In the genomic region with DNA sequence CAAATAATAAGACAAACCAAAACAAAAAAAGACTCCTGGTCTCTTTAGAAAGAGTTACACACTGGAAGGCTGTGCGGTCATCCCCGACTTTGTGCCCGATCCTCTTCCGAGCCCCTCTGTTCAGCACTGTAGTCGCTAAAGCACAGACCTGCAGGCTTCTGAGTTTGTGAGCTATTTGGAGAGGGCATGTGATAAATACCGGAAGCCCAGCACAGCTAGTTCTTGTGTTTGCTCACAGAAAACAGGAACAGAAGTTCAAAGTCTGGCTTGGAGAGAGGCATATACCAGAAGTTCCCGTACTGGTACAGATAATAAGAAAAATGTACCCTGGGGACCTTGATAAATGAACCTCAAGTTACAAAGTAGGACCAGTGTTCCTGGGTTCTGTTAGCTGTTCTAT, we compare ENCODE assay signal across 10 mouse cellular contexts. TPM values are rescaled to one million over a fixed set of nuclear protein-coding genes. Genes with fewer than 3 reads are reported as not detected.
DNase-seq lines count a peak whose midpoint lies in the region; ATAC-seq and TF ChIP-seq lines count a peak whose summit lies in the region.
"Had no signal": no experiment of that assay in that cellular context is flagged by ENCODE, and none has a peak within 500 bp of the region (broad histone marks: within the 10 kb centered on the region; RNA-seq: fewer than 3 reads in every experiment).

No protein-coding gene starts in this region.

- no peaks in the 10 kb centered on the region for H3K9me3 ChIP-seq in liver, embryonic 15.5 days (replicated peaks)
- H3K9me3 ChIP-seq in stomach, postnatal 0 days (ENCODE audit: control insufficient read depth, low read length) = no peaks in the 10 kb centered on the region
- H3K9me3 ChIP-seq in forebrain, embryonic 12.5 days = no peaks in the 10 kb centered on the region
- H3K9me3 ChIP-seq: embryonic facial prominence, embryonic 12.5 days; lung, embryonic 15.5 days had no signal

- ATAC-seq in granulocyte monocyte progenitor cell, adult 5-6 weeks (replicated peaks; ENCODE audit: poor library complexity, severe bottlenecking) = peak; percentile 58
- ATAC-seq in liver, embryonic 15.5 days (ENCODE audit: insufficient read depth) = peak; percentile 73
- peak; percentile 73 for ATAC-seq in stomach, postnatal 0 days (ENCODE audit: low FRiP score, low TSS enrichment)
- no peak for ATAC-seq in forebrain, embryonic 12.5 days (ENCODE audit: low FRiP score)

- no peak overlapping the region for H3K4me3 ChIP-seq in liver, embryonic 15.5 days (replicated peaks)
- no peak overlapping the region for H3K4me3 ChIP-seq in stomach, postnatal 0 days (ENCODE audit: low read depth, low read length)
- H3K4me3 ChIP-seq in forebrain, embryonic 12.5 days (replicated peaks) = no peak overlapping the region
- H3K4me3 ChIP-seq: embryonic facial prominence, embryonic 12.5 days; lung, embryonic 15.5 days had no signal

- peak overlapping the region; percentile 35 for H3K4me2 ChIP-seq in liver, embryonic 15.5 days
- H3K4me2 ChIP-seq in stomach, postnatal 0 days (replicated peaks; ENCODE audit: low read depth) = no peak overlapping the region
- H3K4me2 ChIP-seq in forebrain, embryonic 12.5 days = no peak overlapping the region
- H3K4me2 ChIP-seq: embryonic facial prominence, embryonic 12.5 days; lung, embryonic 15.5 days had no signal

- H3K27me3 ChIP-seq in liver, embryonic 15.5 days = no peaks in the 10 kb centered on the region
- H3K27me3 ChIP-seq in stomach, postnatal 0 days (ENCODE audit: control insufficient read depth, insufficient read depth, low read length) = no peaks in the 10 kb centered on the region
- H3K27me3 ChIP-seq in forebrain, embryonic 12.5 days = no peaks in the 10 kb centered on the region
- H3K27me3 ChIP-seq: embryonic facial prominence, embryonic 12.5 days; lung, embryonic 15.5 days had no signal

- H3K4me1 ChIP-seq in liver, embryonic 15.5 days (replicated peaks) = peaks cover 13% of the 10 kb centered on the region
- H3K4me1 ChIP-seq in stomach, postnatal 0 days (replicated peaks; ENCODE audit: control insufficient read depth, insufficient read depth) = no peaks in the 10 kb centered on the region
- H3K4me1 ChIP-seq in forebrain, embryonic 12.5 days = no peaks in the 10 kb centered on the region

- no peak for TF ChIP-seq CTCF in stomach, postnatal 0 days (IDR thresholded peaks at IDR 0.05; ENCODE audit: low read depth)

- peak; percentile 1 for DNase-seq in ovary, postnatal 36 days (ENCODE audit: low spot score)
- DNase-seq in ovary, adult 18-20 months (ENCODE audit: low spot score) = no peak
- peak; percentile 33 for DNase-seq in stomach, postnatal 0 days (ENCODE audit: low spot score)
- DNase-seq in thymus, postnatal 0 days (ENCODE audit: low spot score) = no peak
- DNase-seq: layer of hippocampus, postnatal 36 days had no signal

- peaks cover 23% of the 10 kb centered on the region for H3K36me3 ChIP-seq in liver, embryonic 15.5 days (replicated peaks)
- 0 out of 2 replicates have a peak, but pooled peaks cover 4% of the 10 kb centered on the region for H3K36me3 ChIP-seq in stomach, postnatal 0 days (ENCODE audit: control insufficient read depth, insufficient read depth, low read length)
- H3K36me3 ChIP-seq in forebrain, embryonic 12.5 days (replicated peaks) = peaks cover 12% of the 10 kb centered on the region

- no peak overlapping the region for H3K9ac ChIP-seq in liver, embryonic 15.5 days
- no peak overlapping the region for H3K9ac ChIP-seq in stomach, postnatal 0 days (ENCODE audit: low read length)
- H3K9ac ChIP-seq in forebrain, embryonic 12.5 days = no peak overlapping the region
- H3K9ac ChIP-seq: embryonic facial prominence, embryonic 12.5 days; lung, embryonic 15.5 days had no signal

- TF ChIP-seq EP300 in stomach, postnatal 0 days (optimal IDR thresholded peaks at IDR 0.05) = no peak

- 32% methylated on average over 7 of the region's 7 CpGs for WGBS in liver, embryonic 15.5 days (ENCODE audit: insufficient replicate concordance)
- WGBS in stomach, postnatal 0 days = 71% methylated on average over 7 of the region's 7 CpGs
- WGBS in forebrain, embryonic 12.5 days = 85% methylated on average over 7 of the region's 7 CpGs

- H3K27ac ChIP-seq in liver, embryonic 15.5 days (replicated peaks) = peak overlapping the region; percentile 59
- H3K27ac ChIP-seq in stomach, postnatal 0 days (replicated peaks) = peak overlapping the region; percentile 65
- no peak overlapping the region for H3K27ac ChIP-seq in forebrain, embryonic 12.5 days
- H3K27ac ChIP-seq: embryonic facial prominence, embryonic 12.5 days; lung, embryonic 15.5 days had no signal

RNA-seq across cellular contexts. Expression of gene Mrln, which starts 9.2 kb away (rescaled TPM):
- not detected in 2 replicates for total RNA-seq in granulocyte monocyte progenitor cell, adult 5-6 weeks (2014; fragmentation: Nextera tagmentation)
- not detected in 2 replicates for total RNA-seq in granulocyte monocyte progenitor cell, adult 5-6 weeks (2017)
- polyA plus RNA-seq in liver, embryonic 15.5 days (2015; fragmentation: Nextera tagmentation; extraction: Ambion mirVana) = 1.2 TPM in 1 of 2 replicates, not detected in the other
- 1.5 and 1.6 TPM in 2 replicates for polyA plus RNA-seq in stomach, postnatal 0 days (2015; fragmentation: Nextera tagmentation; extraction: Ambion mirVana)
- polyA plus RNA-seq in forebrain, embryonic 12.5 days (2016; fragmentation: Nextera tagmentation; extraction: Ambion mirVana) = 0.94 and 1.4 TPM in 2 replicates
- polyA plus RNA-seq in thymus, postnatal 0 days (2015; fragmentation: Nextera tagmentation; extraction: Ambion mirVana) = 2.4 and 3.0 TPM in 2 replicates
- polyA plus RNA-seq: lung, embryonic 15.5 days had no signal

RNA-seq across cellular contexts. Expression of gene Slc16a9, which starts 49.6 kb away (rescaled TPM):
- total RNA-seq in granulocyte monocyte progenitor cell, adult 5-6 weeks (2014; fragmentation: Nextera tagmentation) = 0.83 and 3.4 TPM in 2 replicates
- total RNA-seq in granulocyte monocyte progenitor cell, adult 5-6 weeks (2017) = 0.34 and 0.41 TPM in 2 replicates
- 0.58 and 0.62 TPM in 2 replicates for polyA plus RNA-seq in liver, embryonic 15.5 days (2015; fragmentation: Nextera tagmentation; extraction: Ambion mirVana)
- polyA plus RNA-seq in stomach, postnatal 0 days (2015; fragmentation: Nextera tagmentation; extraction: Ambion mirVana) = 2.5 and 2.9 TPM in 2 replicates
- 0.74 and 0.82 TPM in 2 replicates for polyA plus RNA-seq in forebrain, embryonic 12.5 days (2016; fragmentation: Nextera tagmentation; extraction: Ambion mirVana)
- polyA plus RNA-seq in thymus, postnatal 0 days (2015; fragmentation: Nextera tagmentation; extraction: Ambion mirVana) = 0.35 and 0.55 TPM in 2 replicates

Comparison
In these comparisons a context has a peak if more than half of its experiments do, and no peak if none do; other contexts are left out.
1. DNase-seq: peak in ovary, postnatal 36 days (single experiment) and stomach, postnatal 0 days (single experiment); none in ovary, adult 18-20 months (single experiment) and thymus, postnatal 0 days (single experiment).